Mouse (Mus musculus) thymus, postnatal 0 days (tissue): ENCODE data around the gene Ccdc88b. TPM values are rescaled to one million over a fixed set of nuclear protein-coding genes. Genes with fewer than 3 reads are reported as not detected.
"Not testable (repeated sequence)": the region's sequence is repeated elsewhere in the genome, so short reads cannot be mapped to it uniquely, and the experiment has no call there.

Source experiments
- DNase-seq: peaks from one replicate; pipeline ENCODE4 v3.0.0-alpha.2; 2015; ENCODE audit warnings: low spot score
- polyA plus RNA-seq: library from polyadenylated mRNA; unstranded; fragments of >200 nt; fragmentation: Nextera tagmentation; extraction: Ambion mirVana; gene quantifications from 2 replicates; pipeline ENCODE4 v1.2.1, GENCODE M21; 2015

The Ccdc88b gene
- 18.8 and 23.0 TPM in 2 replicates for polyA plus RNA-seq

- peak; percentile 91 for DNase-seq
Measured at GRCm38 (mm10) chr19:6858031-6858430, at the start of gene Ccdc88b. Gene Ccdc88b, minus strand, starts transcription at chr19:6858211.

- no peak for DNase-seq
Measured at GRCm38 (mm10) chr19:6907094-6907493, 49.1 kb upstream of the Ccdc88b start.

- DNase-seq, result no peak
Measured at GRCm38 (mm10) chr19:6906199-6906598, 48.2 kb upstream of the Ccdc88b start.

GRCm38 (mm10) chr19:6905498-6906159, 47.6 kb upstream of the Ccdc88b start:
- DNase-seq, result no peak

GRCm38 (mm10) chr19:6904846-6905245, 46.8 kb upstream of the Ccdc88b start:
- no peak for DNase-seq

- no peak for DNase-seq
Measured at GRCm38 (mm10) chr19:6903031-6903430, 45.0 kb upstream of the Ccdc88b start.

GRCm38 (mm10) chr19:6899641-6900040, 41.6 kb upstream of the Ccdc88b start:
- DNase-seq, result no peak

- not testable (repeated sequence) for DNase-seq
Measured at GRCm38 (mm10) chr19:6895608-6896305, 37.7 kb upstream of the Ccdc88b start.

- no peak for DNase-seq
Measured at GRCm38 (mm10) chr19:6893731-6894451, 35.9 kb upstream of the Ccdc88b start.

- DNase-seq, result no peak
Measured at GRCm38 (mm10) chr19:6892512-6892911, 34.5 kb upstream of the Ccdc88b start.

- no peak for DNase-seq
Measured at GRCm38 (mm10) chr19:6877965-6878364, 20.0 kb upstream of the Ccdc88b start.

- DNase-seq, result no peak
Measured at GRCm38 (mm10) chr19:6876799-6877198, 18.8 kb upstream of the Ccdc88b start.

- no peak for DNase-seq
Measured at GRCm38 (mm10) chr19:6875834-6876233, 17.8 kb upstream of the Ccdc88b start.

GRCm38 (mm10) chr19:6874257-6874656, 16.2 kb upstream of the Ccdc88b start:
- no peak for DNase-seq

- no peak for DNase-seq
Measured at GRCm38 (mm10) chr19:6872701-6873100, 14.7 kb upstream of the Ccdc88b start.

- peak; percentile 63 for DNase-seq
Measured at GRCm38 (mm10) chr19:6871574-6872271, 13.7 kb upstream of the Ccdc88b start.

GRCm38 (mm10) chr19:6869355-6869754, 11.3 kb upstream of the Ccdc88b start:
- peak; percentile 73 for DNase-seq

GRCm38 (mm10) chr19:6861451-6861850, 3.4 kb upstream of the Ccdc88b start:
- DNase-seq, result no peak

GRCm38 (mm10) chr19:6860706-6861105, 2.7 kb upstream of the Ccdc88b start:
- DNase-seq, result no peak

- DNase-seq, result no peak
Measured at GRCm38 (mm10) chr19:6859971-6860370, 2.0 kb upstream of the Ccdc88b start.

- no peak for DNase-seq
Measured at GRCm38 (mm10) chr19:6859032-6859651, 1.1 kb upstream of the Ccdc88b start.
